Mouse (Mus musculus): ENCODE data around the gene Usp16. TPM values are rescaled to one million over a fixed set of nuclear protein-coding genes. Genes with fewer than 3 reads are reported as not detected.

The Usp16 gene
- total RNA-seq (2021) = 10 to 100 TPM; 30.6 to 39.8 TPM
- long read RNA-seq, experiment 1, transcript Usp16-201 (18 exons, 3,205 nt) = major isoform, 9 of 22 reads
- long read RNA-seq, experiment 1, partial matches to known transcripts = 5 of 22 reads
- long read RNA-seq, experiment 1, other reads (novel, unspliced or antisense) = 7 of 22 reads
- long read RNA-seq, experiment 2, partial matches to known transcripts = 0 of 7 reads
- long read RNA-seq, experiment 2, other reads (novel, unspliced or antisense) = 4 of 7 reads

DNA sequence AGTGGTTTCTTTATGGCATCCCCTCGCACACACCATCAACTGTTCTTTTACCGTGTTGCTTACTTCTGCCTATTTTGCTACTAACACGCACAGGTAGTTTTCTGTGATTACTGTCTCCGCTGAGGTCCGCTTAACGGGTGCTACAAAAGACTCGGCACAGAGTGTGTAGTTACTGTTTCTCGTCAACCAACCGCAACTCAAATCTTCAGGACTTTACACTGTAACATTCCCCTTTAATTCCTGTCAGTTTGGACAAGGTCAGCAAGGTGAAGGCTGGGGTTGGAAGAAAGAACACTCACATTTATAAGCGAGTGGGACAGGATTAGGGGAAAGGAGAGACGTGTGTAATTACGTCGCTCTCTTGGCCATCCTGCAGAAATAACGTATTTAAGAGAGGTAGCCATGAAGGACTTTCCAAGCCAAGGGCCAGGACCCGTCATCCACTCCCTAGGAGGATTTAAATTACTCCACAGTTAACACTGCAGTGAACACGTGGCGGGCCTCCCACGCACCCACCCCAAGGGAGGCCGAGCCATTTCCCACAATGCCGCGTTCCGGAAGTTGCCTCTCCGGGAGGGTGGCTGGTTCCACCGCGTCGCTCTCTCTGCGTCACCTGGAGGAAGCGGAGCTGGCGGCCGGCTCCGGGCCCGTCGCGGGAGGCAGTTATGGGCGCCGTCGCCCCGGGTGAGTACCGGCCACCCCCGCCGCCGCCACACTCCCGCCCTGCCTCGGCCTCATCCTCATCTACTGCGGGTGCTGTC, at the start of gene Usp16:
Gene Usp16, plus strand, starts transcription at position 285 of the 761 bp plus-strand sequence.
- peak; percentile 96 to 98 for DNase-seq

DNA sequence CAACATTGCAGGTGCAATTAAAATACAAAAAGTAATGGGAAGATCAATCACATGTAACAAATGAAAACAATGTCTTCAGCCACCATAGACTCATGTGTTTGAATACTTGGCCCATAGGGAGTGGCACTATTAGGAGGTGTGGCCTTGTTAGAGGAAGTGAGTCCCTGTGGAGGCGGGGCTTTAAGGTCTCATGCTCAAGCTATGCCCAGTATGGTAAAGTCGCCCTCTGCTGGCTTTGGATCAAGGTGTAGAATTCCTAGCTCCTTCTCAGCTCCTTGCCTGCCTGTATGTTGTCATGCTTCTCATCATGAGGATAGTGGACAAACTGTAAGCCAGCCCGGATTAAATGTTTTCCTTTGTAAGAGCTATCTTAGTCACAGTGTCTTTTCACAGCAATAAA, 49.5 kb upstream of the Usp16 start:
- DNase-seq = peak in 1 of 2 experiments; percentile 7

DNA sequence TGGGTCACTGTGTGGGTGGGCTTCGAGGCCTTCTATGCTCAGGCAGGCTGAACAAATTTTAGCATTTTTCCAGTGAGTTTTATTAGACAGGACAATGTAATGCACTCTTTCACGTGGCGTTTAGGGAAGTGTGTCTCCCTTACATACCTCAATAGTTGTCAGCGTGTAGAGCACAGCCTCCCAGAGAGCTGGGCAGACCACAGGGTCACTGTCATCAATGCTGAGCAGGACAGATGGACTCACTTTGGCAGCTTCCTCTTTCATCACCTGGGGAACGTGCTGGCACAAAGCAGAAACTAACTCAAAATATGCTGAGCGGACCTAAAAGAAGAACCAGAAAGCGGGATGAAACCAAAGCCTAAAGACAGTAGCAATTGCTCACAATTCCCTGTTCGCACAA, 33.8 kb upstream of the Usp16 start:
- DNase-seq = no peak

DNA sequence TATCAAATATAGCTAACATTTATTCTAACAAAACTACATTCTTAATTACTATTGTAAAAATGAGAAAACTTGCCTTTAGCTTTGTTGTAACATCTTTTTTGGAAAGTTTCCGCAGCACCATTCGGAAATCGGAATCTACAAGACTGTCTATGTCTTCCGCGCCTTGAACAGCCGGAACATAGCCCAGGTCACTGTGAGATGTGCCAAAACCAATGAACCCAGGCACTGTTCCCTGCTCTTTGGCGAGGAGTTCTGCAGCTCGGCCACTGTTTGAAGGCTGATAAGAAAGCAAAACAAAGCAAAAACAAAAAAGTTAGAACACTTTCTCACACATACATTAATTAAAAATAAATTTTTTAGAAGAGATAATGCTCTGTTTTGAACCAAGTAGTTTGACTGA, 27.0 kb upstream of the Usp16 start:
- DNase-seq = peak; percentile 21 to 25

DNA sequence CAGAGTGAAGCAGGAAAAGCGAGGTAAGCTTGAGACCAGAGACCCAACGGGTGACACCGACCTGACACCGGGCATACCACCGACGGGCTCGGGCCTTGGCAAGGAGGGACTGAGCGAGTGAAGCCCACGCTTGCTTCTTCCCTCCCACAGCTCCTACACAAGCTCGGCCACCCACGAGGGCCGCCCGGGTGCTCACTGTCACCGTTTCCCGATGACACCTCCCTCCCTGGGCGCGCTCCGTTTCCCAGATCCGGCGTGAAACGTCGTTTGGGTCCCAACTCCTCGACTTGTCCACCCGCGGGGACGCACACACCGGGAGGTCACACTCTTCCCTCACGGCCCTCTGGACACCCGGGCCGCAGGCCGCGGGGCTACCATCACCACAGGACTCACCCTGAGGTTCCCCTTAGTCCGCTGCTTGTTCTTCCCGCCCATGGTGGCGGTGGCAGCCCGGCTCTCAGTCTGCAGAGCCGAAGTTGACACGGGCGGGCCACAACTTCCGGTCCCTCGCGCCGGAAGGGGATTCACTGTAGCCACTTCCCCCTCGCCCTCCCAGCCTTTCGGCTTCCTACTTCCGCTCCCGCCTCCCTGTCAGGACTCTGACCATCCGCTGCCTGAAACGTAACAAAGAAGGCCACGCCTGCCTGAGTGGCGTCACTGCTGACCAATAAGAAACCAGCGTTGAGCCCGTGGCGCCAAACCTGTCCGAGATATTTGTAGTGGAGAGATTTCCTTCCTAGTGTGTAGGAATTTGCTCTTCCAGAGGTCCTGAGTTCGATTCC, 22.3 kb upstream of the Usp16 start, which contains the start of gene Ltn1:
Gene Ltn1, minus strand, starts transcription at position 580 of the 782 bp plus-strand sequence.
- DNase-seq = peak; percentile 99 to 100

DNA sequence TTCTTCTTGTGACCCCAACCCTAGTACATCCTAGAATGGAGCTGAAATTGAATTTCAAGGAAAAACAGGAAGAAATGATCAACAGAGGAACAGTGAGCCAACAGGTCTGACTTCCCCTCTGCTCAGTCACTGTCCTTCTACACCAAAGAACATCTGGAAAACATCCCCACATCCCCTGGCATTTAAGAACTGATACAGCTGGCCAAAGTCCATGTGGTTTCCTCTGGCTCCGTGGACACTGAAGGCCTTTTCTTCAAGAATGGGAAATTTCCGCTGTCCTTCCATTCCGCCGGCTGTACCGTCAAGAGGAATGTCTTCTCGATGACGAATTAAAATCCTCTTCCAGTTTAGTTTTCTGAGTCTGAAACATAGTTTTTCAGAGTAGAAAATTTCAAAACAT, 20.2 kb upstream of the Usp16 start:
- no peak for DNase-seq

DNA sequence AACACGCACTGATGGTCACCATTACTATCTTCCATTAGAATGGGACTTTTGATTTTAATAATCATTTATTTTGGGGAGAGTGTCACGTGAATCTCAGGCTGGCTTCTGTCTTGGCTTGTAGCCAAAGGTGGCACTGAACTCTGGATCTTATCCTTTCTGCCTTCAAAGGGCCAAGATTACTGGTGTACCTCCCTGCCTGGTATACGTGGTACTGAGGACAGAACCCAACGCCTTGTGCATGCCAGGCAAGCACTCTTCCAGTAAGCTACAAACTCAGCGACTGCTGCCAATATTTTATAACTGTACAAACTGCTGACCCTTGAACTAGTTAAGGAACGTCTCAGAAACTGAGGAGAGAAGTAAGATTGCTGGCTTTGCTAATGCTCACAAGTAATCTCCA, 19.6 kb upstream of the Usp16 start:
- no peak for DNase-seq

DNA sequence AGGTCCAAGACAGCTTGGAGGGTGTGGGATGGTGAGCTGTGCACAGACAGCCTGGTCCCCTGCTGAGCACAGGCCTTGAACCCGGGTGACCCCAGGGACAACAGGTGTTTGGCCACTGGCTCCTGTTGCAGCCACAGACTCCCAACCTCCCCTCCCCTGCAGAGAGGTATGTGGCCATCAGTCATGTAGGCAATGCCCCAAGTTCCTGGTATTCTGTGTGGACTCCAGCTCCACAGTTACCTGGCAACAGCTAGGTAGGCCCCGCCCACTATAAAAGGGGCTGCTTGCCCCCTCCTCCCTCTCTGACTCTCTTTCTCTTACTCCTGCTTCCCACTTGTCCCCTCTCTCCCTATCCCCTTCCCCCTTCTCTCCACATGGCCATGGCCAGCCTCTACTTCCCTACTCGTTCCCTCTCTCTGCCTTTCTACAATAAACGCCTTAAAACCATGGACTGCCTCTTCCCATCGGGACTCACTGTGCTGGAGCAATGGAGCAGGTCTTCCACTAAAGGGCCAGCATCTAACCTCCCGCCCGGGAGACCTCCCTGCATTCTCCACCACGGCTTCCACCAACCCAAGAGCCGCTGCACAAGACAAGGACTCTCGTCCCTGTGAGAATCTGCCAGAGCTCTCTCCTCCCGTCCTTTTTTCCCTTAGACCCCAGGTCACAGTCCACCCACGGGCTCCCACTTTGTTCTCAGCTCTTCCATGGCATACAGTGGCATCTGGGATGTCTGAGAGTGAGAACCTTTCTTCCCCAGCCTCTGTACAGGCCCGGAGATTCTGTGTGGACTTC, 18.9 kb upstream of the Usp16 start:
- no peak for DNase-seq

DNA sequence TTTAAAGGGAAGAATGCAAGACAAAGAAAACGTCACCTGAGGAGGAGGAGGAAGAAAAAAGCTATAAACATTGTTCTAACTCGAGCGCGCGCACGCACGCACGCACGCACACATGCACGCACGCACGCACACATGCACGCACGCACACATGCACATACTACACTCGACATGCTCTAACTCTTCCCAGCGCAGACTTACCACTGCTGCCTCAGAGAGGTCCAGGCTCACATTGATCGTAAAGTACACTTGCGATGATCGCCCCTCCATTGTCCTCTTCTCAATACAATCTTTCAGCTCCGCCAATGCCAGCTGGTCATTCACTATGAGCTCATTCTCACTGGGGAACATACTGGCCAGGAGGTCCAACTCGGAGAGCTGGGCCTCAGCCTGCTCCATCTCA, 17.4 kb upstream of the Usp16 start:
- DNase-seq = no peak

DNA sequence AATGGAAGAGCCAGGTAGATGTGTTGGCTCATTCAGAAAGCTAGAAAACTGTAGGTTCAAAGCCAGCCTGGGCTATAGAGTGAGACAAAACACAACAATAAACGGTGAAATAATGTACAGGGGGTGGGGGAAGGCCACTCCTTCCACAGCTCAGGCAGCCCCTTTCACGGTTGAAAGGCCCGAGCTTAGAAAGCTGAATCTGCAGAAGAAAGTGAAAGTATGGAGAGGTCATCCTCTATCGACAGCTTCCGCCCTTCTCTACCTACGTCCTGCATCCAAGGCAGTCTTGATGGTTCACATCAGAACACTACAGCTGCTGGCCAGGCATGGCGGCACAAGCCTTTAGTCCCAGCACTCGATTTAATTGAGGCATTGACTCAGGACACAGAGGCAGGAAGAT, 15.8 kb upstream of the Usp16 start:
- DNase-seq = no peak

DNA sequence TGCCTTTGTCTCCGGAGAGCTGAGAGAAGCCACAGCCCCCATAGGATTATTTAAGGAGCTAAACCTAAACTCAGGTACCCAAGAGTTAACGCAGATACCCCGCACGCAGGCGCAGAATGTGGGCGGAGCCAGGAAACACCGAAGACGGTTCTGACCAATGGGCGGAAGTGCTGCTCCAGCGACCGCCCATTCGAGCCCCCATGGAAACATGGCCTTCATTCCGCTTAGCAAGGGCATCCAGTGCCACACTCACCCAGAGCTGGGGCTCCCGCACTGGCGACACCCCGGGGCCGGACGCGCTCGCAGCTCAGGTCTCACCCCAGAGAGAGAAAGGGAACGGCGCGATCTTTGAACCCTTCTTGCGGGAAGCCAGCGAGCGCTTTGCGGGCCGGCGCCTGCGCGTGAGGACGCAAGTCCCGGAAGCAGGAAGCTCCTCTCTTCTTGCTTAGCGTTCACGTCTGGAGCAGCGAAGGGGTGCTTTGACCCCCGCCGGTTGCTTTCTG, 14.3 kb upstream of the Usp16 start, which contains the start of gene Rwdd2b:
Gene Rwdd2b, minus strand, starts transcription at position 390 of the 503 bp plus-strand sequence.
- peak; percentile 96 to 97 for DNase-seq

DNA sequence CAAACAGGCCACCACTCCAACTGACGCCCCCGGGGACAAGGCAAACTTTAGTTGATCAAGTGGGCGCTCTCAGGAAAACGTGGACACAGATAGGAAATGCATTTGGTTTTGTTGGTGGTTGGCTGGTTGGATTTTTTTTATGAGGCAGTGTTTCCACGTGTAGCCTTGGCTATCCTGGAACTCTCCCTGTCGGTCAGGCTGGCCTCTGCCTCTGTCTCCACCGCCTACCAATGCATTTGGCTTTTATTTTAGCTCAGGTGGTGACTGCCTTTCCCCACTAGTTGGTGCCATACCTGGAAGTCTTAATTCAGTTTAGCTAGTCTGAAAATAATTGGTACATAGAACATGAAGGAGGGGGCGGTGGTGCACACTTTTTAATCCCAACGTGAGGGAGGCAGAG, 13.4 kb upstream of the Usp16 start:
- no peak for DNase-seq

DNA sequence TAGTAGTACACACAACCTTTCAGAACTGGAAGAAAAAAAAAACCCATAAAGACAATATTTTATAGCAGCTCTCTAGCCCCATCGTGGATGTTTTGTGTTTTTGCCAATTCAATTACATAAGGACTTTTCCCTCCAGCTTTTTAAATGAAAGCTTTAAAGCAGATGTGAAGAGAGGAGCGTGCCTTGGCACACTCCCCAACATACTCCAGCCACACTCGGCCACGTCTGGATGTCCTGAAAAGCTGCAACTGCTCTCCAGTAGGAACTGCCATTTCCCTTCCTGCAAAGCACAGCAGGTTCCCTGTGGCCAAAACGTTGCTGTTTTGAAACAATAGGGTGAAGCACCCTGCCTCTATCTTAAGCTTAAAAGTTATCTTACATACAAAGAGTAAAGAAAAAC, 12.2 kb upstream of the Usp16 start:
- DNase-seq = no peak

DNA sequence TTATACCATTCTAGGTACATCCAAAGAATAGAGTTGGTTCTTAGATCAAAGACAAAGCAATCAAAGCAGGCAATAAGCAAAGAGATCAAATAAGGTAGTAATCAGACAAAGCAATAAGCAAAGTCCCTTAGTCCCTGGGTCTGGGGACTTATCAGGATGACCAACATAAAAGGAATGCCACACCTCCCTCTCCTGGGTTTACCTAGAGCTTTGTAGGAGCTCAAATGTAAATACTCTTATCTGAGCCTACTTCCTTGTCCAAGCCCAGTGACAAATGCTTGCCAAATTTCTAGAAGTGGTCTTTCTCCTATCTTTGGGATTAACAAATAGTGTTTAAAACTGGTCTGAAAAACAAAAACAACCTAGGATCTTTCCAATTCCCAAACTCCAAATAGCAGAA, 11.3 kb upstream of the Usp16 start:
- DNase-seq = no peak

DNA sequence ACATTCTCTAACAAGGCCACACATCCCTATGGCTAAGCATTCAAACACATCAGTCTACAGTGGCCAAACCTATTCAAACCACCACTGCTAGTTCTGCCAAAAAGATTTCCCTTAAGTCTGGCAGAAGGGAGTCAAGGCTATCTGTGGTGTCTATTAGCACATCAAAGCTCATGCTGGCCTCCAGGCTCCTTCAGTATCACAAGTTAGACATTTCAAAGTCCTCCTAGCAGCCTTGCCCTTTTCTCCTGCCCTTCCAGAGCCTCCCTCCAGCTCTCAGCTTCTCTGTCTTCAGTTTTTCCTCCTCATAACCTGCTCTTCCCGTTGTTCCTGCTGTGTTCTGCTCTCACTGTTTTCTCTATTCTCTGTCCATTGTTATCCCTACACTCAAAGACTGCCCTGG, 10.4 kb upstream of the Usp16 start:
- no peak for DNase-seq

DNA sequence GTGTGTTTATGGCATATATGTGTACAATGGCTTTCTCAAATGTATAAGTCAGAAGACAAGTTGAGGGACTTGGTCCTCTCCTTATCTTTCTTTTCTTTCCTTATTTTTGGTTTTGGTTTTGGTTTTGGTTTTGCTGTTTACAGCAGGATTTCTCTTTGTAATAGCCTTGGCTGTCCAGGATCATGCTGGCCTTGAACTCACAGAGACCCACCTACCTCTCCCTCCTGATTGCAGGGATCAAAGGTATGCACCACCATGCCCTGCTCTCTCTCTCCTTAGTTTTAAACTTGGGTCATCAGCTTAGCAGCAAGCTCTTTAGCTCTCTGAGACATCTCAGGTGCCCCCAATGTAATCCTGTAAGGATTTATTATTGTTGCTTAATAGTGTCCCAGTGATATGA, 9.4 kb upstream of the Usp16 start:
- no peak for DNase-seq

DNA sequence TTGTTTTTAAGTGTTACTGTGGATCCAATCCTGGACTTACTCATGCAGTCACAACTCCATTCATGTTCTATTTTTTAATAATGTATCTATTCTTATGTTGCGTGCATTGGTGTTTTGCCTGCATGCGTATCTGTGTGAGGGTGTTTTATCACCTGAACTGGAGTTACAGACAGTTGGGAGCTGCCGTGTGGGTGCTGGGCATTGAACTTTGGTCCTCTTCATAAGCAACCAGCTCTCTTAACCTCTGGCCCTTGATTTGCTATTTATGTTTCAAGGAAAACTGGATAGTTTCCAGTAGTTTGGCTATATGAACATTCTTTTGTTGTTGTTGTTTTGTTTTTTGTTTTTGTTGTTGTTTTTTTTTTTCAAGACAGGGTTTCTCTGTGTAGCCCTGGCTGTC, 9.0 kb upstream of the Usp16 start:
- no peak for DNase-seq

DNA sequence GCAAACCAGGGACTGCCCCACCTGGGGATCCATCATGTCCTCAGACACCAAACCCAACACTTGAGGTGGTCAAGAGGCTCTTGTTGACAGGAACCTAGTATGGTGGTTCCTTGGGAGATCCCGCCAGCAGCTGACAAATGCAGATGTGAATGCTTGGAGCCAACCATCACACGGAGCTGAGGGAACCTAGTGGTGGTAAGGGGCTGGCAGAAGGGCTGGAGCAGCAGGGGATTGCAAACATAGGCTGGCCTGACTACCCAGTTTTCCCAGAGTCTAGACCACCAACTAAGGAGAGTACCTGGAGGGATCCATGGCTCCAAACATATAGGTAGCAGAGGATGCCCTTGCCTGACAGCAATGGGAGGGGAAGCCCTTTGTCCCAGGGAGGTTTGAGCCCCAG, 1.3 kb upstream of the Usp16 start:
- DNase-seq = no peak

DNA sequence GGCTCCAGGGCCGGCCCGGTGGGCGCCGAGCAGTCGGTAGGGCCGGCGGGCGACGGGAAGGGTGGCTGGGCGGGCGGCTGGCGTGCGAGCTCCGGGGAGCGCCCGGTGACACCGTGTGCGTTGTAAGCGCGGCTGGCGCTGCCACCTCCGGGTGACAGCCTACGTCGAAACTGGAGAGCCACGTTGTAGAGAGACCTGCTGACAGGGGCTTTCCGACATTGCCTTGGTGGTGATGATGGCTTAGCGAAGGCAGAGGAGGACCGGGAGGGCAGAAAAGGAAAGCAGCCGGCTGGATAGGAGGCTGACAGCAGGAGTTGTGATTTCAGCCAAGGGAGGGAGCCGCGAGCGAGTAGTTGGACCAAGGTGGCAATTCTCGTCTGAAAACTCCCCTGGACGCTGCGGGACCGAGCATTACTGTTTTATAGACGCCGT, 693 bp downstream of the Usp16 start:
- peak in 1 of 2 experiments; percentile 54 for DNase-seq

DNA sequence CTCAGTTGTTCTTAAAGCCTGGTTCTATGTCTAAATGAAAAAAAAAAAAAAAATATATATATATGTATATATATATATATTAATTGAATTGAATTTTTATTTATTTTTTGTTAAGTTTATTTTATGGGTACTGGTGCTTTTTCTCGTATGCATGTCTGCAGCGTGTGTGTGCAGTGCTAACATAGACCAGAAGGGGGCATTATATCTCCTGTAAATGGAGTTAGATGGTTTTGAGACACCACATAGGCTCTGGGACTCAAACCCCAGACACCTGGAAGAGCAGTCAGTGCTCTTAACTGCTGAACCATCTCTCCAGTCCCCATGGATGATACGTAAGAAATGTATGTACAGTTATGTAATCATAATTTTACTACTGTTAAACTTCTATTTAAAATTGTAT, 4.2 kb downstream of the Usp16 start:
- DNase-seq = no peak

DNA sequence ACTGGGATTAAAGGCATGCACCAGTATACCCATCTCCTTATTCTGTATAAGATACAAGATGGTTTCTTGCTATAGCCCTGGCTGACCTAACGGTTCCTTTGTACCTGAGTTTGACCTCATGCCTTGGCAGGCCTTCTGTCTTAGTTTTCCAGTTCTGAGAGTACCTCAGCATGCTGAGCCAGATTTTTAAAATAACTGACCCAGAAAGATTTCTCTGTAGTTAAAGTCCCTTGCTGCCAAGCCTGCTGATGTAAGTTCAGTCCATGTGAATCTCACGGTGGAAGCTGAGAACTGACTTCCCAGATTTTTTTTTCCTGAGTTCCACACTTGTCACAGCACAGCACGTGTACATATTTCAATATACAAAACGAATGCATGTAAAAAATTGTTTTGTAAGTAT, 16.1 kb downstream of the Usp16 start:
- peak; percentile 34 to 40 for DNase-seq

DNA sequence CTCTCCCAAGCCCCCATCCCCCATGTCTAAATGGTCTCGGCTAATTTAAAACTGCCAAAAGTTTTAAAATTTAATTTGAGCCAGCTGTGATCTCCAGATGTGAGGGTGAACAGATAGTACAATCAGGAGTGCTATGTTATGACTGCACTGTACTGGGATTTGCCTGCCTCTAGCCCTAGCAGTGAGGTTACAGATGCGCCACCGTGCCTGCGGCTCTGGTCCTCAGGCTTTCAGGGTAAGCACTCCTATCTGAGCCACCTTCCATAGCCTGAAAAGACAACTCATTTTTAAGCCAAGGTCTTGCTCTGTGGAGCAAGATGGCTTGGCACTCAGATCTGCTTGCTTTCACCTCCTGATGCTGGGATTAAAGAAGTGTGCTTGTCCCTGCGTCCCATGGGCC, 29.9 kb downstream of the Usp16 start:
- no peak for DNase-seq

Measured in heart, adult 18-20 months (tissue).